Mouse (Mus musculus) adrenal gland, postnatal 10 days (tissue): ENCODE data around the gene Vwa7. TPM values are rescaled to one million over a fixed set of nuclear protein-coding genes. Genes with fewer than 3 reads are reported as not detected.
A peak's percentile ranks its signal among the peaks of the same experiment; 100 is the strongest.
"Not testable (repeated sequence)": the region's sequence is repeated elsewhere in the genome, so short reads cannot be mapped to it uniquely, and the experiment has no call there.

Experiments
- DNase-seq: peaks from one replicate; pipeline ENCODE4 v3.0.0; 2021; ENCODE audit warnings: mixed read lengths
- long read RNA-seq, 2 experiments: library from polyadenylated mRNA; stranded (forward); transcript quantifications; one replicate each; pipeline ENCODE4 v2.0.0; 2021
- total RNA-seq, 2 experiments: library from RNA; stranded (reverse); gene quantifications; 2 replicates each; pipeline ENCODE4 v1.2.3; 2021

Vwa7 gene
- total RNA-seq, result 1 to 10 TPM in 1 of 2 experiments, under 1 TPM in 1; 0.72 to 1.5 TPM
- long read RNA-seq, experiment 1, partial matches to known transcripts, result 1 of 1 reads
- long read RNA-seq, experiment 1, other reads (novel, unspliced or antisense), result 0 of 1 reads
- long read RNA-seq, experiment 2, result 0 reads

DNA sequence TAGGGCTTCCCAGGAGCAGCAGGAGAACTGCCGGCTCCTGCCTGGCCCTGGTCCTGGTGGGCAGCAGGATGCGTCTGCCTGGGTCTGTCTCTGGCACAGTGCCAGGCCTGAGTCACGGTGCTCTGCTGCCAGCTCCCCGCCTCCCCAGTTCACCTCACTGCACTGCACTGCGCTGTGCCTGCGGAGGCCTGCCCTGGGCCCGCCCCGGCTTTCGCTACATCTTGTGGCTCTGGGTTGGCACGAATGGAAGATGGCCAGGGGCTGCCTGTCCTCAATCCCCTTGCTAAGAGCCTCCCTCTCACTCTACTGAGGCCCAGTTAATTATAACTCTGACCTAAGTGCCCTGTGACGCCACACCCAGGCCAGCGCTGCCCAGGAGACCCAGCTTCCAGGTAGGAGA, at the start of gene Vwa7:
TSS of gene Vwa7 (plus strand) at position 204 of the 400 bp plus-strand sequence.
- peak; percentile 74 for DNase-seq

DNA sequence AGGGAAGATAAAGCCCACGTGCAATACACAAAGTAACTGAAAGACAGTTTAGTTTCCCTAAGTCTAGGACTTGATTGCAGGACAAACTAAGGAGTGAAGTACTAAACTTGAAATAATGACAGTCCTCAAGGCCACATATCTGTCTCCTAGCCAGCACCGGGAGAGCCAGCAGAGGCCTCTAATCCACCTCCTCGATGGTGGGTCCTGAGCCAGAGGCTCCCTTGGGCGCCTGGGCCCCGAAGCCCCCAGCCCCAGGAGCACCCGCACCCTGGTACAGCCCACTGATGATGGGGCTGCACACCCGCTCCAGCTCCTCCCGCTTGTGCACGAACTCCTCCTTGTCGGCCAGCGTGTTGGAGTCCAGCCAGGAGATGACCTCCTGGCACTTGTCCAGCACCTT, 46.6 kb upstream of the Vwa7 start, which contains the start of gene Gm20481:
TSS of gene Gm20481 (plus strand) at position 91 of the 400 bp plus-strand sequence.
- not testable (repeated sequence) for DNase-seq

DNA sequence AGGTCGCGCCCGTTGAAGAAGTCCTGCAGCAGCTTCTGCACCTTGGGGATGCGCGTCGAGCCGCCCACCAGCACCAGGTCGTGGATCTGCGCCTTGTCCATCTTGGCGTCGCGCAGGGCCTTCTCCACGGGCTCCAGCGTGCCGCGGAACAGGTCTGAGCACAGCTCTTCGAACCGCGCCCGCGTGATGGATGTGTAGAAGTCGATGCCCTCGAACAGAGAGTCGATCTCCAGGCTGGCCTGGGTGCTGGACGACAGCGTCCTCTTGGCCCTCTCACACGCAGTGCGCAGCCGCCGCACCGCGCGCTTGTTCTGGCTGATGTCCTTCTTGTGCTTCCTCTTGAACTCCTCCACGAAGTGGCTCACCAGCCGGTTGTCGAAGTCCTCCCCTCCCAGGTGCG, 45.5 kb upstream of the Vwa7 start:
- not testable (repeated sequence) for DNase-seq

DNA sequence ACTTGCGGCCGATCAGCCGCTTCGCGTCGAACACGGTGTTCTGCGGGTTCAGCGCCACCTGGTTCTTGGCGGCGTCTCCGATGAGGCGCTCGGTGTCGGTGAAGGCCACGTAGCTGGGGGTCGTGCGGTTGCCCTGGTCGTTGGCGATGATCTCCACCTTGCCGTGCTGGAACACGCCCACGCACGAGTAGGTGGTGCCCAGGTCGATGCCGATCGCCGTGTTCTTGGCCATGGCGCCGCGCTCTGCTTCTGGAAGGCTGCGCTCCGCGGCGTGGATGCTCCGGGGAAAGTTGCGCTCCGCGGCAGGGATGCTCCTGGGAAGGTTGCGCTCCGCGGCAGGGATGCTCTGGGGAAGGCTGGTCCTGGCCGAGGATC, 44.7 kb upstream of the Vwa7 start:
- DNase-seq, result not testable (repeated sequence)

DNA sequence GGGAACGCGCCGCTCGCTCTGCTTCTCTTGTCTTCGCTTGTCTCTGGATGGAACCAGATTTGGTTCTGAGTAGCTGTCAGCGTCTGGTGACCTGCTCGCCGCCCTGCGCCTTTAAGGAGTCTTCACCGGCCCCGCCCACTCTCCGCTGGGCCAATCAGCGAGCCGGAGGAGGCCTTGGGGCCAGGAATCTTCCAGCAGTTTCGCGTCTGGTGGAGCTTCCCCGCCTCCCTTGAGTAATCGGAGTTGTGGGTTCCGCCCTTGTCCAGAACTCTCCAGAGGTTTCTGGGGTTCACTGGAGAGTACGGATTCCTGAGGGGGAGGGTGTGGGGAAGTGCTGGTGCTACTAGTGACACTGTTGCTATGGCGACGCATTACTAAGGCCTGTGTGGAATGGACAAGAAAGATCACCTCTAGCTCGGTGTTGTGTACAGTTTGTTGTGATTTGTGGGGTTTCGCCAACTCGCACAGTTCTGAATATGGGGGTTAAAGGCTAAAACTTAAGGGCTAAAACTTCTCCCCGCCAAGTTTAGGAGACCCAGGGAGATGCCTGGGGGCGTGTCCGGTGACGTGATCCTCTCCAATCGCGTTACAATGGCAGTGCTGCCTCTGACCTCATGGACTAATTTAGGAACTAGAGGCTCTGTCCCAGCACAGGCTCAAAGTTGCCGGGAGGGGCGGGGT, 44.2 kb upstream of the Vwa7 start, which contains the start of the genes Hspa1a and Hspa1l:
TSS of gene Hspa1a (minus strand) at position 88 of the 681 bp plus-strand sequence.
TSS of gene Hspa1l (plus strand) at position 635 of the 681 bp plus-strand sequence.
- DNase-seq, result peak; percentile 81

DNA sequence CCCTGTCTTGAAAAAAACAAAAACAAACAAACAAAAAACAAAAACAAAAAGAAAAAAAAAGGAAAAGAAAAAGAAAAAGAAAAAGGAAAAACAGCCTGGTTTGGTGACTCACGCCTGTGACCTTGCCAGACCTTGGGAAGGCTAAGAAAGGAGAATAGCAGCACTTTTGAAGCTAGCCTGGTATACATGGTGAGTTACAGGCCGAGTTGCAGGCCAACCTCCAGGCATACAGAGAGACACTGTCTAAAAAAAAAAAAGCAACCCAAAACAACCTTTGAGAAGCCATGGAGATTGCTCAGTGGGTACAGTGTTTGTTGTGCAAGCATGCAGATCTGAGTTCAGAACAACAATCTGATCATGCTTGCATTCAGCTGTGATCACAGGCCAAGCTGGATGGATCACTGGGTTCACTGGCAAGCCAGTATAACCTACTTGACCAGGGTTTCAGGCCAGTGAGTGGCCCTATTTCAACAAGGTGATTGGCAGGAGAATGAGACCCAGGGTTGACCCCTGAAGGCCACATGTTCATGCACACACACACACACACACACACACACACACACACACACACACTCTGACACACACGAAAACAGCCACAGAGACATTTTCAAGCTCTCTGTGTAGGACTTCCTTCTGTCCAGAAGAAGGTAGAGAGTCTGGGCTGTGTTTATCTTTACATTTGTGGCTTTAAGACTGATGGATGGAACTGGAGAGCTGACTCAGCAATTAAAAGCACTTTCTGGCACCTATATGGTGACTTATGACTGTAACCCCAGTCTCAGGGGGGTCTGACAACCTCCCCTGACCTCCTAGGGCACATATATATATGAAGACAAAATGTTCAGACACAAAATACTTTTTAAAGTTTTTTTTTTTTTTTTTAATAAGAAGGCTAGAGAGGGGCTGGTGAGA, 40.5 kb upstream of the Vwa7 start:
- peak; percentile 47 for DNase-seq

DNA sequence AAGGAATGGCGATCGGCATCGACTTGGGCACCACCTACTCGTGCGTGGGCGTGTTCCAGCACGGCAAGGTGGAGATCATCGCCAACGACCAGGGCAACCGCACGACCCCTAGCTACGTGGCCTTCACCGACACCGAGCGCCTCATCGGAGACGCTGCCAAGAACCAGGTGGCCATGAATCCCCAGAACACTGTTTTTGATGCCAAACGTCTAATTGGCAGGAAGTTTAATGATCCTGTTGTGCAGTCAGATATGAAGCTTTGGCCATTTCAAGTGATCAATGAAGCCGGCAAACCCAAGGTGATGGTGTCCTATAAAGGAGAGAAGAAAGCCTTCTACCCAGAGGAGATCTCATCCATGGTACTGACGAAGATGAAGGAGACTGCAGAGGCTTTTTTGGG, 39.4 kb upstream of the Vwa7 start:
- DNase-seq, result no peak

DNA sequence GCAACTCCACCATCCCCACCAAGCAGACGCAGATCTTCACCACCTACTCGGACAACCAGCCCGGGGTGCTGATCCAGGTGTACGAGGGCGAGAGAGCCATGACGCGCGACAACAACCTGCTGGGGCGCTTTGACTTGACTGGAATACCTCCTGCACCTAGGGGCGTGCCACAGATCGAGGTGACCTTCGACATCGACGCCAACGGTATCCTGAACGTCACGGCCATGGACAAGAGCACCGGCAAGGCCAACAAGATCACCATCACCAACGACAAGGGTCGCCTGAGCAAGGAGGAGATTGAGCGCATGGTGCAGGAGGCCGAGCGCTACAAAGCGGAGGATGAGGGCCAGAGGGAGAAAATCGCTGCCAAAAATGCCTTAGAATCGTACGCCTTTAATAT, 38.1 kb upstream of the Vwa7 start:
- DNase-seq, result no peak

DNA sequence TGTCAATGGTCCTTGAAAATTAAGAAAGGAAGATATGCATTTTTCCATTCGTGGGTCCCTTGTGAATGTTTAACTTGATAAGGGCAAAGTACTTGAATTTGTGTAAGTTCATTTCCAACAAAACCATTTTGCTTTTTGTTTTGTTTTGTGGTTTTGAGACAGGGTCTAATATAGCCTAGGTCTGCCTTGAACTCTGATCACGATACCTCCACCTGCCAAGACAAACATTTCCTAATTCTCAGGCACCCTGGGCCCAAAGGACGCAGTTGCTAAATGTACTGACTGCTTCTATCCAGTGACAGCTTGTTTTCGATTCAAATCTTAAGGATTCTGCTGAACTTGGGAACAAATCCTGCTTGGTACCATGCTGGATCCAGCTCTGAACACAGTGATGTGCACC, 36.7 kb upstream of the Vwa7 start:
- DNase-seq, result no peak

DNA sequence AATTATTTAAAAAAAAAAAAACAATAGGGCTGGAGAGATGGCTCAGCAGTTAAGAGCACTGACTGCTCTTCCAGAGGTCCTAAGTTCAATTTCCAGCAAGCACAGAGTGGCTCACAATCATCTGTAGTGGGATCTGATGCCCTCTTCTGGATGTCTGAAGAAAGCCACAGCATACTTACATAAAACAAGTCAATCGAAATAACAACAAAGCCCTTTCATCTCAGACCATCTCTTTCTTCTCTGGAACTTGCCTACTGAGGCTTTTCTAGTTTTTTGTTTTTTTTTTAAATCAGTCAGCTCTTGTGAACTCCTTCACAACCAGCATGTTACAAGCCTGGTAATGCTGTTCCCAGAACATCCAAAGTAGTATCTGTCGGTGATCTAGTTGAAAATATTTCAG, 35.7 kb upstream of the Vwa7 start:
- DNase-seq, result no peak

DNA sequence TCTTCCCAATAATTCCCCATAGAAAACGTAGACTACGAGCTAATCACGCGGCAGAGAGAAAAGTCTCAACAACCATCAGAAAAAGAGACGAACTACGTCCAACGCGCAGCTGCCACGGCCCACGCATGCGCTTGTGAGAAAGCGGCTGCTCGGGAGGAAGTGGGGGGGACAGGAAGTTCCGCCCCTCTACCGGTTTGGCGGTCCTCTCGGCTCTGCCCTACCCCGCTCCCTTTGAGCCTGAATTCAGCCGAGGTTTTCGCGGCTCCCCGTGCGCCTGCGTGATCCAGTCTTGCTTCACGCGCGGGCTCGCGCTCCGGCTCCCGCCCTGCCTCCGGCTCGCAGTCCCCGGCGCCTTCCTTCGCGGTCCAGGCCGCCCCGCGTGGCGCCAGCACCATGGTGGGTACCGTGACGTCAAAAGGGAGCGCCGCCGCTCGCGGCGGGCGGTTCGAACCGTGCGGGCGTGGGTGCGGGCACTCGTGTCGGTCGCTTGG, 34.6 kb upstream of the Vwa7 start, which contains the start of gene Lsm2:
TSS of gene Lsm2 (plus strand) at position 173 of the 491 bp plus-strand sequence.
- peak; percentile 92 for DNase-seq

DNA sequence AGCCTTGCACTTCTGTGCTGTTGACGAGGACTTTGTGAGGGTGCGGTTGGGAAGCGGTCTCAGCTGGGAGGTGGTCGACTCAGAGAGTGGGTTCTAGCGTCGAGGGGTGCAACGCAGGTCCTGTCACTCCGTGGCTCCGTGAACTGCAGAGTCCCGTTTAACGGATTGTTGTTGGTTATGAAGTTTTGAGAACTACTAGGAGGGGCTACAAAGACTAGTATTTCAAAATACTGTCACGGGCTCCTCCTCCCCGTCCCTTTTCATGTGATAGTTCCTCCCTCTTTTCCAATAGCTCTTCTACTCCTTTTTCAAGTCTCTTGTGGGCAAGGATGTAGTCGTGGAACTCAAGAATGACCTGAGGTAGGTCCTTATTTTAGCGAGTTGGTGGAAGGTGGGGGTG, 34.1 kb upstream of the Vwa7 start:
- DNase-seq, result no peak

DNA sequence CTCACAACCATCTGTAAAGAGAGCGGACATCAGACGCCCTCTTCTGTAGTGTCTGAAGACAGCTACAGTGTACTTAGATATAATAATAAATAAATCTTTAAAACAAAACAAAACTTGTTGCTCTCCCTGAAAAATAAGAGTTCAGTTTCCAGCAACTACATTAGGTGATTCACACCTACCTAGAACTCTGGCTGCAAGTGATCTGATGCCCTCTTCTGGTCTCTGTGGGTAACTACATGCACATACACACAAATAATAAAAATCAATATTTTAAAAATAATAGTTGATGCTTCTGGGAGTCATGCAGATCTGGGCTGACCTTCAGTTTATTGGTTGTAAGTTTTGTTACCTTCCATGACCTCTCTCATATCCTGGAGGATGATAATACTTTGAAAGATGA, 32.2 kb upstream of the Vwa7 start:
- no peak for DNase-seq

DNA sequence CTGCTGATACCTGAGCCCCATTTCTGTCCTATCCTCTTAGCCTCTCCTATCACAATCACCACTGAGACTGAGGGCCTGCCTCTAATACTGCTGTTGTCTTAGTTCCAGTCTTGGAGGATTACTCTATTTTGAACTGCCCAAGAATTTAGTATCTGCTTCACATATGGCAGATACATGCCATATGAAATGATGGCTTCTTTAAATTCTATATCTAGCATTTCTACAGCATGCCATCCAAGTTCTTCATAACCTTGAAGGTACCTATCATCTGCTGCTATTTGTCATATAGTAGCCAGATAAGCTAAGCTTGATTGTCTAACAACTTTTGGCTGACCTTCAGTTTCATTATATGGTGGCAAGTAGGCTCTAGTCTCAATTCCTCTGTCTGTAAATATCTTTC, 21.6 kb upstream of the Vwa7 start:
- no peak for DNase-seq

DNA sequence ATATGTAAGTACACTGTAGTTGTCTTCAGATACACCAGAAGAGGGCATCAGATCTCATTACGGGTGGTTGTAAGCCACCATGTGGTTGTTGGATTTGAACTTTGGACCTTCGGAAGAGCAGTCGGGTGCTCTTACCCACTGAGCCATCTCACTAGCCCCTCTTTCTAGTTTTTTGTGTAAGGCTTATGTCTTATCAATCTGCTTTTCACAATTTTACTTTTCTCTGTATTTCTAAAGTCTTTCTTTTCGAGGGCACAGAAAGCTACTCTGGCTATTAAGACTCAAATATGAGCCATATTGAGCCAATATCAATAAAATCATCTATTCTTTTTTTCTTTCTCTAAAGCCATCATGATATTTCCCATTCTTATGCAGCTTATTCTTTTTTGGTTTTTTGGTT, 21.2 kb upstream of the Vwa7 start:
- not testable (repeated sequence) for DNase-seq

DNA sequence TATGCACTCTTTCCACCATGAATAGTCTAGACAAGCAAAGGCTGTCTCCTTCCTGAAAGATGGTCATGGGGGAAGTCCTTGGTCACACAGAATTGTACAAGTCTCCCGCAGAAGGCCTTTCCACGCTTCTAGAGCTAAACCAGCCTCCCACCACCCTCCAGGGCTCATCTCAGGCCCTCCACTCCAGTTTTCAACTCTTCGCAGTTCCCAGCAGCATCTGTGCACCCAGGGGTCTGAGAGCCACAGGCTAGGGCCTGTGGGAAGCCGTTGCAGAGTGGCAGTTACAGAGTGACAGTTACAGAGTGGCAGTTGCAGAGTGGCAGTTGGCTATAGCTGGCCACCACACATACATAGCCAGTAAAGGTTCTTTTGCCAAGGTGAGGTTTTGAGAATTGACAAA, 20.5 kb upstream of the Vwa7 start:
- DNase-seq, result not testable (repeated sequence)

DNA sequence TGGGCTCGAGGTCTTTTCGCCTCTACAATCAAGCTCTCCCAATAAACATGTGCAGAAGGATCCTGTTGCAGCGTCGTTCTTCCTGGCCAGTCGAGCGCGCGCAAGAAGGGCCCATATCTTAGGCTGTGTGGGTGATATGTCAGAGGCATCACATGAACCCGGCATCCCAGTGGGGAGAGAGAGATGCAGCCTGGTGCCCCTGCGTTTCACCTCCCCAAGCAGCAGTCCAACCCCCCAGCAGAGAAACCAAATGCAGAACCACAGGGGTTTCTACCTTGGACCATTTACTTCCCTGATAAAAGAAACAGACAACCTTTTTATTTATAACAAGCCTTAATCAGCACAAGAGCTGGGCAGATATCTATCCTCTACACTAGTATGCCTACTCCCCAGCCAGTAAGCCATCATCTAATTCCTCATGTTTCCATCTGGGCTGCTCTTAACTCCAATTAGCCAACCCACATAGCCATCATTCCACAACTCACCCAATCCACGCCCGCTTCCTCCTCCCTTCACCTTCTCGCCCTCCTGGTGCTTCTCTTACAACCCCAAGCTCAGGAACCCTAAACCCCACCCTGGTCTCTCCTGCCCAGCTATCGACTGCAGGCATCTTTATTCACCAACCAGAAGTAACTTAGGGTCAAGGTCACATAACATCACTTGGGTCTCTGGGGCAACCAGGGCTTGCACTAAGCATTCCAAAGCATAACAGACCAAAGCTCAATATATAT, 19.8 kb upstream of the Vwa7 start:
- DNase-seq, result no peak

DNA sequence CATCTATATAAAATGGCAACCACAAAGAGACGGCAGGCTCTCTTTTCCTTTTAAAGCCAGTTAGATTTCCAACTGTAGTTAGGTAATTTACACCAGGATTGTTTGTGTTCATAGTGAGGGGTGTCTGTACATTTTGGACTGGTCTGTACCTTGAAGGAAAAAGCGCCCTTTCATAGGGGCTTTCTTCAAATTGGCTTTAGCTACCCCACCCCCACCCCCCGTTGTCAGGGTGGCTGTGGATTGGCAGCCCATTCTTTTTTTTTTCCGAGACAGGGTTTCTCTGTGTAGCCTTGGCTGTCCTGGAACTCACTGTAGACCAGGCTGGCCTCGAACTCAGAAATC, 19.3 kb upstream of the Vwa7 start:
- no peak for DNase-seq

DNA sequence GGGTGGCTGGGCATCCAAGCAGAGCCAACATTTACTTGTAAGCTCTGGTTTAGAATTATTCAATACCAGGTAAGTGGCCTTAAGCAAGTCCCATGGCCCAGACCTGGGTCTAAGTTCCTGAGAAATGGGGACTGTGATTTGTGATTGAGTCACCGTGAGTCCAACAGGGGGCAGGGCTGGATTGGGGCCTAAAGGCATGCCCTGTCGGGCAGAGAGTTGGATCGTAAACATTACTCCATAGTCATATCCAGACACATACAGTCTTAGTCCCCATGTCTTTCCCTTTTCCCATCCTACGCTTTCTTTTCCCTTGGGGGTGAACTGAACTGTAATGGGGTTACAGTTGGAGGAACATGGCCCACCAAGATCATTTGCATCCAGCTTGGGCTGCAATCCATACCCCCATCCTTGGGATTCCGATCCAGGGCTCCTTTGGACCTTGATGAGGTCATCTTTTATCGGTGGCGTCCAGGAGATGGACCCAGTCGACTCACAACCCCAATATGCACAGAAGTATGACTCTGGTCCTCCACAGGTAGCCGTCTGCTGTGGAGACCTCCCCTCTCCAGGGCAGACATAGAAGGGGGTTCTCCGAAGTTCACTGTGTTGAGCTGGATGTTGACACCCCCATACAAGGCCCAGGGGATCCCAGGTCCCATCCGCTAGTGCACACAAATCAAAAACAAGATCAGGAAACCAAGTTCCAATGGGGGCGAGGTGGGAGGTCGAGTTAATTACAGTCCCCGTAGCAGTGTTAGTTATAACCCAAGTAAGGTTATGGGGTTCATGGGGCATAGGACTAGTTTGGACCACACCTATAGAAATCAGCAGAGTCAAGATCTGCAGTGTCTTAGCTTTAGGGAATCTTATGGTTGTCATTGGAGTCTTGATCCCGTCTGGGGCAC, 17.6 kb upstream of the Vwa7 start:
- no peak for DNase-seq

DNA sequence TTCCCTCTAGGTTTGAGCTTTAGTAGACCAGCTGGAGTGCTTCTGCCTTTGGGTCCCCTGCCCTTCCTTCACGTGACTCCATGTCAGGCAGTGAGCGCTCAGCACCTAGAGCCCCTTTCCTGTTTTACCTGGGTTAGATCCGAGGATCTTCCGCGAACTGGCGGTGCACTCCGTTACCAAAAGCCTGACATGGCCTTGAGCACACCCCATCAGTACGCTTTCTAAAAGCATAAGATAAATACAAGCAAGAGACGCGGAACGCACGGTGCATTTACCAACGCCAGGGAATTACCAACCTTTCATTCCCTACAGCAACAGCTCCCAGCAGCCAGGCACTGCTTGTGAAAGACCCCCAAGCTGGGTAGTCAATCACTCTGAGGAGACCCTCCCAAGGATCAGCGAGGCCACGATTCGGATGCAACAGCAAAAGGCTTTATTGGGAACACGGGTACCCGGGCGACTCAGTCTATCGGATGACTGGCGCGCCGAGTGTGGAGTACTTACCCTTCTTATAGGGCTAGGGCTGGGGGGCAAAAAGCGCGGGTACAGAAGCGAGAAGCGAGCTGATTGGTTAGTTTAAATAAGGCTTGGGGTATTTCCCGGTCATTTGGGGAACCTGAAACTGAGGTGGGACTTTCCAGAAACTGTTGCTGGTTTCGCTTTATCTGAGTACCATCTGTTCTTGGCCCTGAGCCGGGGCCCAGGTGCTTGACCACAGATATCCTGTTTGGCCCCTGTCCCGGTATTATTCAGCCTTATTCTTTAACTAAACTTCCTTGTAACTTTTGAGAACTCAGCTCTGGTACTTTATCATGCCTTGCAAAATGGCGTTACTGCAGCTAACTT, 16.3 kb upstream of the Vwa7 start:
- DNase-seq, result not testable (repeated sequence)
